Mouse (Mus musculus) CD4-positive, CD25-positive, alpha-beta regulatory T cell, adult 2 months (primary cell): ENCODE data around the gene Ndel1.
"Not testable (repeated sequence)": the region's sequence is repeated elsewhere in the genome, so short reads cannot be mapped to it uniquely, and the experiment has no call there.

Source experiments
- DNase-seq: peaks from one replicate; pipeline ENCODE4 v3.0.0-alpha.2; 2012; ENCODE audit warnings: low read depth, low spot score

The Ndel1 gene

GRCm38 (mm10) chr11:68851644-68852485 lies 19.8 kb downstream of the Ndel1 start:
- DNase-seq, result no peak

GRCm38 (mm10) chr11:68850862-68851261 lies 20.8 kb downstream of the Ndel1 start:
- DNase-seq, result no peak

- no peak for DNase-seq
These were observed 32.1 kb downstream of the Ndel1 start for GRCm38 (mm10) chr11:68839606-68840005.

- no peak for DNase-seq
These were observed 36.6 kb downstream of the Ndel1 start for GRCm38 (mm10) chr11:68835034-68835433.

GRCm38 (mm10) chr11:68833593-68833992 lies 38.1 kb downstream of the Ndel1 start:
- no peak for DNase-seq

- no peak for DNase-seq
These were observed 38.9 kb downstream of the Ndel1 start for GRCm38 (mm10) chr11:68832793-68833192.

- DNase-seq, result not testable (repeated sequence)
These were observed 40.1 kb downstream of the Ndel1 start for GRCm38 (mm10) chr11:68831580-68831979.

- DNase-seq, result no peak
These were observed 44.9 kb downstream of the Ndel1 start for GRCm38 (mm10) chr11:68826735-68827134.

- DNase-seq, result no peak
These were observed 49.3 kb downstream of the Ndel1 start for GRCm38 (mm10) chr11:68822326-68822725.

- no peak for DNase-seq
These were observed 52.3 kb downstream of the Ndel1 start for GRCm38 (mm10) chr11:68819226-68819805.

- no peak for DNase-seq
These were observed 53.2 kb downstream of the Ndel1 start for GRCm38 (mm10) chr11:68818416-68818815.

- no peak for DNase-seq
These were observed 59.6 kb downstream of the Ndel1 start for GRCm38 (mm10) chr11:68811881-68812577.

- peak; percentile 74 for DNase-seq
These were observed 63.9 kb downstream of the Ndel1 start for GRCm38 (mm10) chr11:68807787-68808186.

GRCm38 (mm10) chr11:68805148-68805547 lies 66.5 kb downstream of the Ndel1 start:
- DNase-seq, result no peak

GRCm38 (mm10) chr11:68798258-68798657 lies 73.4 kb downstream of the Ndel1 start:
- no peak for DNase-seq

- no peak for DNase-seq
These were observed 79.9 kb downstream of the Ndel1 start for GRCm38 (mm10) chr11:68791794-68792193.

GRCm38 (mm10) chr11:68790720-68791119 lies 80.9 kb downstream of the Ndel1 start:
- DNase-seq, result no peak

- DNase-seq, result no peak
These were observed 84.4 kb downstream of the Ndel1 start for GRCm38 (mm10) chr11:68787222-68787621.

- DNase-seq, result no peak
These were observed 85.8 kb downstream of the Ndel1 start for GRCm38 (mm10) chr11:68785813-68786212.

- DNase-seq, result no peak
These were observed 89.3 kb downstream of the Ndel1 start for GRCm38 (mm10) chr11:68782336-68782735.

- DNase-seq, result no peak
These were observed 91.1 kb downstream of the Ndel1 start for GRCm38 (mm10) chr11:68780466-68781114.
